Mouse (Mus musculus) urinary bladder, postnatal 4 days (tissue): ENCODE data around the gene Zfr2.
A peak's percentile ranks its signal among the peaks of the same experiment; 100 is the strongest.

ENCODE experiments used
- DNase-seq, 2 experiments: peaks; one replicate each; pipeline ENCODE4 v3.0.0; 2021 to 2022; ENCODE audit warnings: low spot score in 2 of 2

Zfr2 gene

GRCm38 (mm10) chr10:81287513-81288157, 54.7 kb downstream of the Zfr2 start:
- peak in 1 of 2 experiments; percentile 75 for DNase-seq

GRCm38 (mm10) chr10:81288601-81289000, 55.6 kb downstream of the Zfr2 start:
- no peak for DNase-seq

DNA sequence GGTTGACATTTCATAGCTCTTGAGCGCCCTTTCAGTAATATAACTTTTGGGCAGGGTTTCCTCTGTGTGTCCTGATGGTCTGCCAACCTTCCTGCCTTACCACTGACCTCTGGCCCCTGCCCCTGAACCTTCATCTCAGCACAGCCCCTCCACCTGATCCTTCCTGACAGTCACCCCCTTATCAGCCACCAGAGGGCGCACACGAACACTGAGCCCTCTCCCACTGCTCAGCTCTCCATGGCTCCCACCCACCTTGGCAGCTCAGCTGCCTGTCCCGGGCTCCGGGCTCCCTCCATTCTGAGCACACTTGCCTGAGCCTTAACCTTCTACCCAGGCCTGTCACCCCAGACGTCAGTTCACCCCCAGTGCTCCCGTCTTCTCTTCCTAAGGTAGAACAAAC, 56.3 kb downstream of the Zfr2 start:
- DNase-seq, result no peak

GRCm38 (mm10) chr10:81289811-81290210, 56.9 kb downstream of the Zfr2 start:
- no peak for DNase-seq

GRCm38 (mm10) chr10:81290698-81291460, 57.9 kb downstream of the Zfr2 start:
- no peak for DNase-seq

GRCm38 (mm10) chr10:81291511-81292104, 58.7 kb downstream of the Zfr2 start, which contains the start of gene Tjp3:
Tjp3 (minus strand) TSS chr10:81291581.
- no peak for DNase-seq

GRCm38 (mm10) chr10:81292554-81293333, 59.8 kb downstream of the Zfr2 start, which contains the start of gene Pip5k1c:
Pip5k1c (plus strand) TSS chr10:81292963.
- peak; percentile 98 to 99 for DNase-seq

DNA sequence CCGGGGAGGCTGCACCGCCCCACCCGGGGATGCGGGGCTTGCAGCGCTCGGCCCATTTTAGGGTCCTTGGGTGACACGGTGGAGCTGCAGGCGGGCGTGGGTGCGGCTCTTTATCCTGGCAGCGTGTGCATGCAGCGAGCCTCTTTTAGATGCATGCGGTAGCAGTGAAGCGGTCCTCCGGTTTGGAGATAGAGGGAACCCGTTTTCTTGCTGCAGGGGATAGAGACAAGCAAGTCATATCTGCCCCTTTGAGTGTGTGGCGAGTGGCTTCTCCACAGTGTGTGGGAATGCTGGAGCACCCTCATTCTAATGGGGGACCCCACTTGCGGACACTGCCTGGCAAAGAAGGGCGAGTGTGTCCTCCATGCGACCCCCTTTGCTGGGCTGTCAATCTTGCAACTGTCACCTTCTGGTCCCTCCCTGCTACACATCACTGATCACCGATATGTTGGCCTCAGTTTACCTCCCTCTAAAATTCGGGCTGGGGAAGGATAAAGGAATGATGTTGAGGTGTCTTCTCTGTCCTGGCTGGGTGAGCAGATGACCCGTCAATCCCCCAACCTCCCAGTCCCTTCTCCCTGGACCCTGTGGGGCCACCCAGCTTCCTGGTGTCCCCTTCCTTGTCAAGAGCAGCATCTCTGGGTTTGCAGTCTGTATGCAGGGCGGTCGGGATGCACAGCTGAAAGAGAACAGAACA, 60.5 kb downstream of the Zfr2 start:
- DNase-seq, result no peak

GRCm38 (mm10) chr10:81294442-81294841, 61.5 kb downstream of the Zfr2 start:
- DNase-seq, result no peak

DNA sequence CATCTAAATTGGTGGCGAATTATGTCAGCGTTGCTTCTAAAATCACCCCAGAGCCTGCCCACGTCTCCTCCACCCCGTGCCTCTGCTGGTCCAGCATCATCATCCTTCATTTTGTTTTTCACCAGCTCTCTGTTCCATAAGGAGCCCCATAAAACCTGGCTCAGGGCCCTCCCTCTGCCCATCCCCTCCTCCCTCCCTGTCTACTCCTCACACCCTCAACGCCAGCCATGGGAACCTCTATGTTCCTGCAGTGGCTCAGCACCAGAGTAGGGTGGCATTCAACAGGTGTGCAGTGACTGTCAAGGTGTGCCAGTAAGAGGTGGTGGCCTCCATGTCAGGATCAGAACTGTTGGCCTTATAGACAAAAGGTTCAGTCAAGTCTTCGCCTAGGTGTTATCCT, 62.2 kb downstream of the Zfr2 start:
- no peak for DNase-seq

DNA sequence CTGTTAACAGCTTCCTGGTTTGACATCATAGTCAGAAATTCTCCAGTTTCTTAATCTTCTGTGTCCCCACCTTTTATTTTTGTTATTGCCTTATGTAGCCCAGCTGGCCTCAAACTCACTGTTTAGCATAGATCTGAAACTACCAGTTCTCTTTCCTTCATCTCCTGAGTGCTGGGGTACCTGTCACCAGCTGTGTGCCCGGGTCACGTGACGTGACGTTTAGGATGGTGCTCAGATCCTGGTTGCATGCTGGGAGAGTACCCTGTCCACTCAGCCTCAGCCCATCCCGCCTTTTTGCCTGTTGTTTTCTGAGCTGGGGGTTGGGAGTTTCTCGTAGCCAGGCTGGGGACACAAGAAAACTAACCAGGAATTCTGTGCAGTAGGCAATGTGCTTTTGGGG, 64.3 kb downstream of the Zfr2 start:
- no peak for DNase-seq

DNA sequence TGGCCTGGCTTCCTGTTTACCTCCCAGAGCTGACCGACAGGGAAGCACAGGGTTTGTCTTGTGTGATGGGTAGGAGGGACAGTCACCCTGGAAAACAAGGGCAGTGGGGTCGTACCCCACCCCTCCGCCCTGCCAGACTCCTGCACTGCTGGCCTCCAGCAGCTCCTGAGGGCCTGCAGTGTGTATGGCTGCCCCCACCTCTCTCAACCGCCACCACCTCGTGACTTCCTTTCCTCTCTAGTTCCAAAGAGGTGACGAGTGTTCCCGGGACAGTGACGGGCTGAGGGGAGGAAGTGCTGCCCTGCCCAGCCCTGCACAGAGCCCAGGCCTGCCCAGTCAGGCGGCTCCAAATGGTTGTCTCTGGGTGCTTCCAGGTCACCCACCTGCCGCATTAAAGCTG, 64.9 kb downstream of the Zfr2 start:
- no peak for DNase-seq

- no peak for DNase-seq
Measured at GRCm38 (mm10) chr10:81298369-81299100, 65.6 kb downstream of the Zfr2 start.

- DNase-seq, result no peak
Measured at GRCm38 (mm10) chr10:81299585-81300351, 66.8 kb downstream of the Zfr2 start.

DNA sequence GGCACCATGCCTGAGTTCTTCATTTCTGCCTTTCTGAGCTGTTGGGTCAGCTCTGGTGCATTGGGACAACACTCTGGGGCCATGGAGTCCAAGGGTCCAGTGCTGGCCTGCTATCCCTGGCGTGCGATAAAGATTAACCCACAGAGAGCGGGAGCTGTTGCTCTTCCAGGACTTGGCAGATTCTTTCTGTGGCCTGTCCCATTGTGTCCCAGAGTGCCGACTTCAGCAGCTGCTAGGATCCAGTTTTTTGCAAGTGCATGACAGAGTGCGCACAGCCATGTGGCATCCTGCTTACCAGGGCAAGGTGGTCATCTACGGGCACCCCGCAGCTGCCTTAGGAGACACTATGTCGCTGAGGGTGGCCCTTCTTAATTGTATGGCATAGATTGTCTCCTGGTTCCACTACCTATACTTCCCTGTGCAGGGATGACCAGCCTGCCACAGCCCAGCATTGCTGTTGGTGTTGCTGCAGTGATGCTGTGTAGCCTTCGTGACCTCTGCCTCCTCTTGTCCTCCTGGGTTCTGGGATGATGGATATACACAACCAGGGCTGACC, 67.5 kb downstream of the Zfr2 start:
- DNase-seq, result no peak

DNA sequence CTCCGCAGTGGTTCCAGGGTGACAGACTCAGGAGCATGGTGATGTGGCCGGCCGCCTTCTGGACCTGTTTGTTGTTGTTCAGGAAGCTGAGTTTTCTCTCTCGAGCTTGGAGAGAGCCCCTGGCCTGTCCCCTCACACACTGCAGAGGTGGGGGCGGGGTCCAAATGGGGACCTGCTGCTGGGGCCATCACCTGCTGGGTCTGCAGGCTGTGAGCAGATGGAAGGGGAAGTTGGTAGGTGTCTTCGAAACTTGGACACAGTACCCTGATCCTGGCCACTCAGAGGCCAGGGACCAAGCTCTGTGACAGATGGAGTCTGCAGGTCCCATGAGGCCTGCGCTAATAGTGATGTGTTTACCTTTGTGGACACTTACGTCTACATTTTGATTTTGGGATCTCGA, 68.4 kb downstream of the Zfr2 start:
- DNase-seq, result no peak
